Mouse (Mus musculus) heart, postnatal 0 days (tissue): ENCODE data around the gene Olfr1252.

Experiments used
- CTCF ChIP-seq: IDR thresholded peaks from 2 replicates; pipeline ENCODE4 v1.5.1; 2016; ENCODE audit warnings: antibody characterized with exemption, control low read depth, low read depth
- EP300 ChIP-seq: IDR thresholded peaks from 2 replicates; pipeline ENCODE4 v1.6.1; 2016; ENCODE audit warnings: antibody characterized with exemption, low read depth

DNA sequence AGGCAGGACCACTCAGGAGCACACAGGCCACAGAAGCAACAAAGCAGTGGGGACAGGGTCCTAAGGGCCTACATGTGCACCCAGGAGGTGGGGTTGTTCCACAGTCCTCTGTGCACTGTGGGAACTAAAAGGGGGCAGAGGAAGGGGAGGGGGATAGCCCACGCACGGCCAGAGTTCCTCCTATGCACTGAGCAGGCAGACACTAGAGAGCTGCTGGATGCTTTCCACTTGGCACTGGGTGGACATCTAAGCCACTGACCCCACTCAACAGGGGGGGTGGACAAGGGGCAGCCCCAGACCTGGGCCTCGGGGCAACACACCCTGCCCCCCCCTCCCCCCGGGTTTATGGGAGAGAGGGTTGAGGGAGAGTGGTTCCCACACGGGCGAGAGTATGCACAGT is 32.8 kb downstream of the Olfr1252 start:
- no peak for TF ChIP-seq EP300
- TF ChIP-seq CTCF, result no peak
